In the genomic region with DNA sequence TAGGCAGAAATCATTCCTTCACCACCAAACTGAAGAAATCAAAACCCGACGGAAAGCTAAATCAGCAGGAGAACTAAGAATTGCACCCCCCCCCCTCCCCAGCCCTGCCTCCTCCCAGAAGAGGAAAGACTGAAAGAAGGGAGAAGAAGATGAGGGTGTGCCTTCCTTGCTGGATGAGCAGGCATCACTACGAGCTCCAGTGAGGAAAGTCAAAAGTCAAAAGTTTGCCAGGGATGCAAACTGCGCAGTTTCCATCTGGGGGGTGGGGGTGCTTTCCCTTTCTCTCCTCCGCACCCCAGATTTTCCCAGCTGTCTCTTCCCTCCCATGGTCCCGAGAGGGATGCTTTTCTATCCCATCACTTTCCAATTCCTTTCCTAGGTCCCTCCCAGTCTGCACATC, we compare ENCODE assay signal across 8 mouse cellular contexts. TPM values are rescaled to one million over a fixed set of nuclear protein-coding genes. Genes with fewer than 3 reads are reported as not detected.
DNase-seq lines count a peak whose midpoint lies in the region; ATAC-seq and TF ChIP-seq lines count a peak whose summit lies in the region.

No protein-coding gene starts in this region.

- no peak for TF ChIP-seq CTCF in cortical plate, adult 2 months (IDR thresholded peaks at IDR 0.05; ENCODE audit: extremely low read depth, insufficient read depth, low read length)

- H3K27ac ChIP-seq in heart, embryonic 15.5 days = no peak overlapping the region
- H3K27ac ChIP-seq in cortical plate, adult 2 months (ENCODE audit: insufficient read depth, low read length) = no peak overlapping the region
- no peak overlapping the region for H3K27ac ChIP-seq in hindbrain, embryonic 14.5 days
- no peak overlapping the region for H3K27ac ChIP-seq in midbrain, embryonic 12.5 days (replicated peaks)

- TF ChIP-seq POLR2A in cortical plate, adult 2 months (IDR thresholded peaks at IDR 0.05; ENCODE audit: extremely low read depth, insufficient read depth, low read length) = no peak

- H3K9me3 ChIP-seq in heart, embryonic 15.5 days (replicated peaks) = no peaks in the 10 kb centered on the region
- no peaks in the 10 kb centered on the region for H3K9me3 ChIP-seq in hindbrain, embryonic 14.5 days (ENCODE audit: control insufficient read depth, low read length)
- no peaks in the 10 kb centered on the region for H3K9me3 ChIP-seq in midbrain, embryonic 12.5 days

- H3K4me2 ChIP-seq in heart, embryonic 15.5 days = peak overlapping the region; percentile 81
- peak overlapping the region; percentile 94 for H3K4me2 ChIP-seq in hindbrain, embryonic 14.5 days (replicated peaks)
- H3K4me2 ChIP-seq in midbrain, embryonic 12.5 days (replicated peaks) = peak overlapping the region; percentile 94

- H3K4me1 ChIP-seq in heart, embryonic 15.5 days (replicated peaks) = peaks cover 12% of the 10 kb centered on the region
- no peaks in the 10 kb centered on the region for H3K4me1 ChIP-seq in cortical plate, adult 2 months (ENCODE audit: control insufficient read depth, insufficient read depth, low read length)
- peaks cover 8% of the 10 kb centered on the region for H3K4me1 ChIP-seq in hindbrain, embryonic 14.5 days (replicated peaks; ENCODE audit: control insufficient read depth, insufficient read depth, low read length)
- H3K4me1 ChIP-seq in midbrain, embryonic 12.5 days = peaks cover 12% of the 10 kb centered on the region

- peaks cover 42% of the 10 kb centered on the region for H3K27me3 ChIP-seq in heart, embryonic 15.5 days
- peaks cover 38% of the 10 kb centered on the region for H3K27me3 ChIP-seq in hindbrain, embryonic 14.5 days (ENCODE audit: control insufficient read depth, insufficient read depth, low read length)
- H3K27me3 ChIP-seq in midbrain, embryonic 12.5 days = peaks cover 41% of the 10 kb centered on the region

- intact Hi-C loops in heart, postnatal 10 days (cut with DNase I) = no loop called here

- WGBS in heart, embryonic 15.5 days = 10% methylated on average over 6 of the region's 6 CpGs
- WGBS in hindbrain, embryonic 14.5 days = 15% methylated on average over 6 of the region's 6 CpGs
- 8% methylated on average over 6 of the region's 6 CpGs for WGBS in midbrain, embryonic 12.5 days

- no peak for ATAC-seq in heart, embryonic 15.5 days (replicated peaks; ENCODE audit: insufficient number of reproducible peaks, insufficient read depth, low FRiP score, low read depth)
- no peak for ATAC-seq in hindbrain, embryonic 14.5 days (ENCODE audit: low FRiP score)
- no peak; the same call in 1 of the 2 replicates for ATAC-seq in midbrain, embryonic 12.5 days (ENCODE audit: low FRiP score, low read depth)

- H3K9ac ChIP-seq in heart, embryonic 15.5 days = no peak overlapping the region
- no peak overlapping the region for H3K9ac ChIP-seq in hindbrain, embryonic 14.5 days
- peak overlapping the region; percentile 32; the same call in 1 of the 2 replicates for H3K9ac ChIP-seq in midbrain, embryonic 12.5 days (replicated peaks)

- H3K36me3 ChIP-seq in heart, embryonic 15.5 days = no peaks in the 10 kb centered on the region
- H3K36me3 ChIP-seq in hindbrain, embryonic 14.5 days (replicated peaks; ENCODE audit: control insufficient read depth, insufficient read depth) = no peaks in the 10 kb centered on the region
- no peaks in the 10 kb centered on the region for H3K36me3 ChIP-seq in midbrain, embryonic 12.5 days

- H3K4me3 ChIP-seq in heart, embryonic 15.5 days = peak overlapping the region; percentile 47
- H3K4me3 ChIP-seq in cortical plate, adult 2 months (ENCODE audit: insufficient read depth, low read length) = peak overlapping the region; percentile 21; the same call in 1 of the 2 replicates
- H3K4me3 ChIP-seq in hindbrain, embryonic 14.5 days (replicated peaks; ENCODE audit: low read length) = peak overlapping the region; percentile 48
- peak overlapping the region; percentile 50 for H3K4me3 ChIP-seq in midbrain, embryonic 12.5 days

- DNase-seq in heart, postnatal 10 days = no peak
- DNase-seq in hindbrain, embryonic 14.5 days (ENCODE audit: low spot score) = no peak
- DNase-seq in spleen, postnatal 14 days (ENCODE audit: low spot score in 2 of 2) = no peak
- no peak for DNase-seq in right cerebral cortex, postnatal 14 days
- DNase-seq in spleen, adult 12 weeks (ENCODE audit: low spot score) = no peak

RNA-seq across cellular contexts. Expression of gene Moxd1, which starts 0.4 kb away (rescaled TPM):
- polyA plus RNA-seq in heart, embryonic 15.5 days (2015; fragmentation: Nextera tagmentation; extraction: Ambion mirVana) = 11.4 and 12.8 TPM in 2 replicates
- 1 to 10 TPM in 1 of 2 experiments, under 1 TPM in 1; 0.92 to 1.5 TPM for total RNA-seq in heart, postnatal 10 days (2021)
- 4.5 and 5.6 TPM in 2 replicates for polyA plus RNA-seq in cortical plate, adult 2 months (2012; rRNA removed)
- 8.2 and 11.1 TPM in 2 replicates for polyA plus RNA-seq in hindbrain, embryonic 14.5 days (2014; fragmentation: Nextera tagmentation; extraction: Ambion mirVana)
- polyA plus RNA-seq in midbrain, embryonic 12.5 days (2016; fragmentation: Nextera tagmentation; extraction: Ambion mirVana) = 1.8 and 2.0 TPM in 2 replicates
